In the genomic region with DNA sequence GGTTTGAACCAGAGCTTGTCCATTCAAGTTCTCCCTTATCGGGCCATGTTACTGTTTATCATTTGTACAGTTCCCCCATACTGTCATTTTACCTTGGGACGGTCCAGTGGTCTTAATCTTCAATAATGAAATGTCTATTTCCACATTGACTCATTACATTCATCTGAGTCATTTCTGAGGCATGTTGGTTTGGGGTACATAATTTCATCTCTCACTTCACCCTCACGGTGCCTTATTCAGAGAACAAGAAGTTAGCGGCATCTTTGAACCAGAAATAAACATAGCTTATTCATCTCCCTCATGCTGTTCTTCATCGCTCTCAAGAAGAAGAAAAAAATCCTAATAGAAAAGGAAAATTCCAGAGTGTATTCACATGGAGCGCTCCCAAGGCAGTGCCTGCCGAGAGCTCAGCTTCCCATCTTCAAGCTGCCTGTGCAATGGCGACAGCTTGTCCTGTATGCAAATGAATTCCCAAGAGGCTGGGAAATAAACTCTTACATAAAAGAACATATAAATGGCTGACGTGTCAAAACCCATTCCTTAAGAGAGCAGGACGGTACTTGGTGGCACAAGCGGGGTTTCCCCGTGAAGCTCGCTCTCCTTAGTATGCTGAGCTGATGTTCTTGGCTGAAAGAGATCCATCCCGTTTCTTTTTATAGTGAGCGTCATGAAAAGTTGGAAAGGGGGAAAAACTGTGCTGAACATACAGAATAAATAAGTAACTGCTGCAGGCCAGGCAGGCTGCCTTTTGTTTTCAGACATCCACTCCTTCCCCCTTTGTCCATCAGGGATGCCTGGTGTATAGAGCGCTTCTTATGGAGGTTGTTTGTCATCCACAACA, we compare ENCODE assay signal across 10 mouse cellular contexts.
DNase-seq lines count a peak whose midpoint lies in the region; ATAC-seq and TF ChIP-seq lines count a peak whose summit lies in the region.
"Had no signal": no experiment of that assay in that cellular context is flagged by ENCODE, and none has a peak within 500 bp of the region (broad histone marks: within the 10 kb centered on the region; RNA-seq: fewer than 3 reads in every experiment).

No protein-coding gene starts in this region.

- TF ChIP-seq EP300 in CH12.LX (IDR thresholded peaks at IDR 0.05; ENCODE audit: low read length) = peak; percentile 83

- H3K27ac ChIP-seq in CH12.LX (ENCODE audit: insufficient read depth, low read depth) = no peak overlapping the region
- peak overlapping the region; percentile 86 for H3K27ac ChIP-seq in hindbrain, embryonic 10.5 days
- H3K27ac ChIP-seq in midbrain, embryonic 13.5 days = peak overlapping the region; percentile 65
- H3K27ac ChIP-seq: limb, embryonic 12.5 days had no signal

- peak; percentile 55 for DNase-seq in CH12.LX (ENCODE audit: extremely low read depth)
- DNase-seq in brain, adult 2 months (ENCODE audit: low read depth, low spot score) = peak; percentile 88
- DNase-seq in hindbrain, embryonic 10.5 days (ENCODE audit: low spot score) = peak; percentile 51
- DNase-seq in adrenal gland, postnatal 14 days = no peak
- DNase-seq in spleen, postnatal 36 days (ENCODE audit: low spot score in 2 of 2) = no peak
- DNase-seq in urinary bladder, postnatal 14 days (ENCODE audit: low spot score) = no peak
- DNase-seq: heart, postnatal 36 days; thymus, postnatal 36 days had no signal

- H3K4me2 ChIP-seq in CH12.LX (ENCODE audit: insufficient read depth, low read depth, poor library complexity, severe bottlenecking) = peak overlapping the region; percentile 58
- peak overlapping the region; percentile 28 for H3K4me2 ChIP-seq in midbrain, embryonic 13.5 days (replicated peaks)
- H3K4me2 ChIP-seq: limb, embryonic 12.5 days had no signal

- H3K27me3 ChIP-seq in CH12.LX (replicated peaks) = no peaks in the 10 kb centered on the region
- no peaks in the 10 kb centered on the region for H3K27me3 ChIP-seq in hindbrain, embryonic 10.5 days (ENCODE audit: insufficient read depth, poor library complexity, severe bottlenecking)
- no peaks in the 10 kb centered on the region for H3K27me3 ChIP-seq in midbrain, embryonic 13.5 days
- H3K27me3 ChIP-seq: limb, embryonic 12.5 days had no signal

- peak overlapping the region; percentile 25; the same call in 1 of the 2 replicates for H3K9ac ChIP-seq in CH12.LX (ENCODE audit: insufficient read depth, low read depth)
- no peak overlapping the region; the same call in 1 of the 2 replicates for H3K9ac ChIP-seq in midbrain, embryonic 13.5 days (replicated peaks)
- H3K9ac ChIP-seq: limb, embryonic 12.5 days had no signal

- no peak overlapping the region for H3K4me3 ChIP-seq in CH12.LX (replicated peaks in 1 of 3; ENCODE audit: low read depth in 2 of 3, low read length in 2 of 3, poor library complexity in 1 of 3)
- H3K4me3 ChIP-seq in hindbrain, embryonic 10.5 days = peak overlapping the region; percentile 23; the same call in 1 of the 2 replicates
- no peak overlapping the region for H3K4me3 ChIP-seq in midbrain, embryonic 13.5 days (replicated peaks)
- H3K4me3 ChIP-seq: limb, embryonic 12.5 days had no signal

- 40% methylated on average over 16 of the region's 16 CpGs for WGBS in hindbrain, embryonic 10.5 days
- 18% methylated on average over 16 of the region's 16 CpGs for WGBS in midbrain, embryonic 13.5 days

- H3K9me3 ChIP-seq in CH12.LX (replicated peaks; ENCODE audit: low read length) = no peaks in the 10 kb centered on the region
- no peaks in the 10 kb centered on the region for H3K9me3 ChIP-seq in hindbrain, embryonic 10.5 days
- no peaks in the 10 kb centered on the region for H3K9me3 ChIP-seq in midbrain, embryonic 13.5 days
- H3K9me3 ChIP-seq: limb, embryonic 12.5 days had no signal

- no peak for TF ChIP-seq CTCF in CH12.LX (conservative IDR thresholded peaks at IDR 0.05 in 1 of 2, IDR thresholded peaks at IDR 0.05 in 1 of 2; ENCODE audit: low read depth in 2 of 2, low read length in 2 of 2)

- peaks cover 0 to 10% of the 10 kb centered on the region in 2 experiments for H3K36me3 ChIP-seq in CH12.LX (replicated peaks in 1 of 2; ENCODE audit: control insufficient read depth in 1 of 2, insufficient read depth in 1 of 2, low read length in 1 of 2)
- H3K36me3 ChIP-seq in hindbrain, embryonic 10.5 days = no peaks in the 10 kb centered on the region
- no peaks in the 10 kb centered on the region for H3K36me3 ChIP-seq in midbrain, embryonic 13.5 days
- H3K36me3 ChIP-seq: limb, embryonic 12.5 days had no signal

- no peak for TF ChIP-seq RAD21 in CH12.LX (IDR thresholded peaks at IDR 0.05; ENCODE audit: low read depth, low read length)

- no peak for TF ChIP-seq POLR2A in CH12.LX (IDR thresholded peaks at IDR 0.05; ENCODE audit: low read depth, low read length)

- ATAC-seq in midbrain, embryonic 13.5 days = peak; percentile 24; the same call in 1 of the 2 replicates

- in situ Hi-C loops in CH12.LX (cut with MboI; ENCODE audit: low pct_ligation_motif_present, low pct_unique_long_range_greater_than_20kb, low sequenced_read_pairs) = no loop called here

- H3K79me2 ChIP-seq in CH12.LX (replicated peaks; ENCODE audit: control insufficient read depth, extremely low read depth, insufficient read depth, poor library complexity, severe bottlenecking) = no peaks in the 10 kb centered on the region

- H3K4me1 ChIP-seq in CH12.LX (ENCODE audit: control insufficient read depth in 1 of 2, insufficient read depth in 2 of 2) = peaks cover 23 to 74% of the 10 kb centered on the region in 2 experiments
- H3K4me1 ChIP-seq in hindbrain, embryonic 10.5 days (replicated peaks) = peaks cover 100% of the 10 kb centered on the region
- peaks cover 99% of the 10 kb centered on the region for H3K4me1 ChIP-seq in midbrain, embryonic 13.5 days (replicated peaks)

- dilution Hi-C loops in CH12.LX (cut with MboI; ENCODE audit: extremely low pct_ligation_motif_present, extremely low pct_unique_long_range_greater_than_20kb, low sequenced_read_pairs) = no loop called here

TF ChIP-seq in CH12.LX, 34 proteins besides CTCF, POLR2A, EP300 and RAD21:
- TF ChIP-seq MEF2A (IDR thresholded peaks at IDR 0.05; ENCODE audit: borderline replicate concordance, low read depth, low read length) = peak; percentile 47; the same call in 1 of the 2 replicates
- TF ChIP-seq TCF12 (IDR thresholded peaks at IDR 0.05; ENCODE audit: low read depth, low read length) = no peak
- TF ChIP-seq ZKSCAN1 (IDR thresholded peaks at IDR 0.05; ENCODE audit: borderline replicate concordance, low read depth, low read length) = no peak
- TF ChIP-seq NELFE (IDR thresholded peaks at IDR 0.05; ENCODE audit: low read depth, low read length) = no peak
- no peak for TF ChIP-seq GABPA (IDR thresholded peaks at IDR 0.05; ENCODE audit: insufficient replicate concordance, low read depth, low read length)
- TF ChIP-seq USF2 (conservative IDR thresholded peaks at IDR 0.05; ENCODE audit: low read depth, low read length) = 0 out of 2 replicates have a peak, but pooled peaks have one; percentile 4
- TF ChIP-seq HCFC1 (IDR thresholded peaks at IDR 0.05; ENCODE audit: low read depth, low read length) = no peak
- peak; percentile 79 for TF ChIP-seq JUN (IDR thresholded peaks at IDR 0.05; ENCODE audit: insufficient read depth, low read depth, low read length)
- TF ChIP-seq ZNF384 (IDR thresholded peaks at IDR 0.05; ENCODE audit: low read depth, low read length) = no peak
- TF ChIP-seq SIN3A (IDR thresholded peaks at IDR 0.05; ENCODE audit: low read length) = 0 out of 2 replicates have a peak, but pooled peaks have one; percentile 10
- 0 out of 2 replicates have a peak, but pooled peaks have one; percentile 3 for TF ChIP-seq BHLHE40 (IDR thresholded peaks at IDR 0.05; ENCODE audit: low read depth, low read length)
- TF ChIP-seq IRF4 (IDR thresholded peaks at IDR 0.05; ENCODE audit: low read depth, low read length) = 0 out of 2 replicates have a peak, but pooled peaks have one; percentile 51
- peak; percentile 75 for TF ChIP-seq MAFK (IDR thresholded peaks at IDR 0.05; ENCODE audit: insufficient replicate concordance, low read length)
- TF ChIP-seq JUND (conservative IDR thresholded peaks at IDR 0.05; ENCODE audit: low read depth, low read length) = peak; percentile 81
- no peak for TF ChIP-seq UBTF (IDR thresholded peaks at IDR 0.05; ENCODE audit: low read depth, low read length)
- TF ChIP-seq CHD2 (IDR thresholded peaks at IDR 0.05; ENCODE audit: low read length) = 0 out of 2 replicates have a peak, but pooled peaks have one; percentile 9
- TF ChIP-seq KAT2A (IDR thresholded peaks at IDR 0.05; ENCODE audit: insufficient replicate concordance, low read length) = no peak
- TF ChIP-seq TBP (conservative IDR thresholded peaks at IDR 0.05; ENCODE audit: low read depth, low read length) = no peak

Comparison
In these comparisons a context has a peak if more than half of its experiments do, and no peak if none do; other contexts are left out.
1. DNase-seq: peak in CH12.LX (single experiment), brain, adult 2 months (single experiment) and hindbrain, embryonic 10.5 days (single experiment); none in adrenal gland, postnatal 14 days (single experiment), spleen, postnatal 36 days (0 of 2) and urinary bladder, postnatal 14 days (single experiment).